Mouse (Mus musculus): ENCODE results near the gene Rnf224.
A peak's percentile ranks its signal among the peaks of the same experiment; 100 is the strongest.

Gene Rnf224

DNA sequence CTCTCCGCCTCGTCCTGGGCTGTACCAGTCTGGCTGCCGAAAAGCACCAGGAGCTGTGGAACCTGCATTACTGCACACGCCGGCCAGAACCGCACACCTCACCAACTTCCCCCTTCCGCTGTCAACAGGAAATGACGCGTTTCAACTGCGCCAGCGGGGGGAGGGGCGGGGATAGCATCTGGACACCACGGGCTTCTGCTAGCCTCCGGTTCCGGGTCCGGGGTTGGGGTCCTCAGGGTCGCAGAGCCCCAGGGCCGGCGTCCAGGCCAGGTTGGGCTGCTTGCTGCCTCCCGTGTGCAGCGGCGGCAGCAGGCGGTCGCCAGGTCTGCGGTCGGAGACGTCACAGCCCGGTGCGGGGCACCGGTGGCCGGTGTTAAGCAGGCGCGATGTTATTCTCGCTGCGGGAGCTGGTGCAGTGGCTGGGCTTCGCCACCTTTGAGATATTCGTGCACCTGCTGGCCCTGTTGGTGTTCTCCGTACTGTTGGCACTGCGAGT, 18.7 kb upstream of the Rnf224 start, which contains the start of gene Tmem203:
TSS of gene Tmem203 (plus strand) at position 156 of the 496 bp plus-strand sequence.
- DNase-seq = peak; percentile 91 to 95

DNA sequence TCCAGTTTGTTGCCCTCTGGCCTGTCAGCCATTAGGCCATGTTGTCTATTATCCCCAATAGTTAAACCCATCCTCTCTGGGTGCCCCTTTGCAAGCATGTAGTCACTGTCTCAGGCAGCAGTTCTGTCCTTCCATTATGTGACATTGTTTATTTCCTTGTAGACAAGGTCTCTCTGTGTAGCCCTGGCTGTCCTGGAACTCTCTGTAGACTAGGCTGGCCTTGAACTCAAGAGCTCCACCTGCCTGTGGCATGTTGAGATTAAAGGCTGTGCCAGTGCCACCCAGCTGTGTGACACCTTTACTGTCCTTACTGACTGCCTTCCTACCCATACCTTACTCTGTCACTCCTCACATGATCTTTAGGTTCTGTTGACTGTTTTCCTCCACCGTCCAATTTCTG, 15.7 kb upstream of the Rnf224 start:
- peak; percentile 48 to 74 for DNase-seq

DNA sequence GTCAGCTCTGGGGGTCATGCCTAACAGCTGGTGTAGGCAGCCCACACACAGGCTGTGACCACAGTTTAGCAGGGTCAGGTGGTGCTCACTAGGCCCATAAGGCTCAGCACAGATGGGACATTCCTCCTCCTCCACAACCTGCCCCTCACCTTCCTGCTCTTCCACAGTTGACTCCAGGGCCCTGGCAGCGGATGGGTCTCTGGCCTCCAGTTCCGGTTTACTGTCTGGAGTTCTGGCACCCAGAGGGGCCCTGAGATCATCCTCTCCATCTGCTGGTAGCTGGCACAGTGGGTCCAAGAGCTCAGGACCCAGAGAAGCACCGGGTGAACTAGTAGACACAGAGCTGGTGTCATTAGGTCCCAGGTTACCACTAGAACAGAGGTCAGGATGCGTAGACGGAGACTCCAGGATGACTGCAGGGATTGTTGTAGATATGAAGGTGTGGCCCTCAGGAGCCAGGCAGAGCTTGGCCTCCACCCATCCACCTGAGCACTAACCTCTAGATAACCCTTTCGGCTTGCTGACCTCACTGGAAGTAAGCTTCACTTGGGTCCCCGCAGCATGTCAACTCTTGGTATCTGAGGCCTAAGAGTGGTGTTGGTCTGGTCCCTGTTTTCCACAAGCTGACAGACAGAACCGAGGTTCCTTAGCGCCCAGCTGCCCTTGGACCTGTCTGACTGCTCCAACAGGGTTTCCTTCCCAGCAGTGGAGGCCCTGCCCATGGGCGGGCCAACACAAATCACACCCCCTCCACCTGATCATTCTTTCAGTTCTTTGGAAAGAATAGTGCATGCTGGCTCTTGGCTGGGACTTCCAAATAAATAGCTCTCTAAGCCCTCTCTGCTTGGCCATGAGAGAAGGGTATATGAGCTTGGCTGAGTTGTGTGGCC, 9.8 kb upstream of the Rnf224 start, which contains the start of gene AL732309.1:
TSS of gene AL732309.1 (minus strand) at position 681 of the 890 bp plus-strand sequence.
- DNase-seq = peak; percentile 56 to 65

DNA sequence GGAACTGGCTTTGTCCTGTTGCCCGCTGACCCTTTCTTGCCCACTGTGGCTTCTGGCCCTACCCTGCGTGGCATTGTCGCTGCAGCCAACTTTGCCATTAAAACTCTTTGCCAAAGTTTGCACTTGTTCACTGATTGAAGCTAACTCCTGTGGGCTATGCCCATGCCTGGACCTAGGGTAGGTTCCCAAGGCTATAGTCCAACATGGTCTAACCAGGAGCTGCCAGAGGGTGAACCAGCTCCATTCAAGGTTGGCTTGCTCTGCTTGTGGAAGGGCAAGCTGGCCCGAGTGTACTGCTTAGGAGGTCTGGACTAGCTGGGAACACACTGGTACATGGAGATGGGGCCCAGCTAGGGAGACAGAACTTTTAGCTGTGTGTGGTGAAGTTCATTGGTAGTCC, 7.6 kb upstream of the Rnf224 start:
- DNase-seq = peak; percentile 44 to 48

DNA sequence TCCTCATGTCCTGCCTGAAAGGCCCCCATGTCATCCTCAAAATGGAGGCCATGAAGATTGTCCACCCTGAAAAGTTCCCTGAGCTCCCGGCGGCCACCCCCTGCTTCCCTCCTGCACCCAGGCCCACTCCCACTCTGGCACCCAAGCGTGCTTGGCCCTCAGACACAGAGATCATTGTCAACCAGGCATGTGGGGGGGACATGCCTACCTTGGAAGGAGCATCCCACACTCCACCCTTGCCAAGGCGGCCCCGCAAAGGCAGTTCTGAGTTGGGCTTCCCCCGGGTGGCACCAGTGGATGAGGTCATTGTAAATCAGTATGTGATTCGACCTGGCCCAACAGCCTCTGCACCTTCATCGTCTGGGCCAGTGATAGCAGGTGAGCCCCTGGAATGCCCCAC, 6.8 kb upstream of the Rnf224 start:
- no peak for DNase-seq

DNA sequence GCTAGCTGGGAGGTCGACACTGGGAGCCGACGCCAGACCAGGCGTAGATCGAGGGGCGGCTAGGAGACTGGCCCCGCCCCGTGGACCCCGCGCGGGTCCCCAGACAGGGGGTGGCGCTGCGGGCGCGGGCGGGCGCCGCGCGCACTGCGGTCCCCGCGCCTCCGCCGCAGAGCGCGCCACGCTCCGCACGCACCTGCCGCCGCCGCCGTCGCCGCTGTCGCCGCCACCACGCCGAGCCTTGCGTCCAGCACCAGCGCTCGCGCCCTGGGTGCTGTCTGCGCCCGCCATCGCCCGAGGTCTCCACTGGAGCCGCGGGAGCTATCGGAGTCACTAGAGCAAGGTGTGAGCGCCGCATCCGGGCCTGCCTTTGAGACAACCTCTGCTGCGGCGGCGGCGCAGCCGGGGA, 5.5 kb upstream of the Rnf224 start, which contains the start of the genes Rnf208 and Cysrt1:
TSS of gene Rnf208 (plus strand) at position 155 of the 406 bp plus-strand sequence.
TSS of gene Cysrt1 (minus strand) at position 352 of the 406 bp plus-strand sequence.
- DNase-seq = peak in 1 of 2 experiments; percentile 50

DNA sequence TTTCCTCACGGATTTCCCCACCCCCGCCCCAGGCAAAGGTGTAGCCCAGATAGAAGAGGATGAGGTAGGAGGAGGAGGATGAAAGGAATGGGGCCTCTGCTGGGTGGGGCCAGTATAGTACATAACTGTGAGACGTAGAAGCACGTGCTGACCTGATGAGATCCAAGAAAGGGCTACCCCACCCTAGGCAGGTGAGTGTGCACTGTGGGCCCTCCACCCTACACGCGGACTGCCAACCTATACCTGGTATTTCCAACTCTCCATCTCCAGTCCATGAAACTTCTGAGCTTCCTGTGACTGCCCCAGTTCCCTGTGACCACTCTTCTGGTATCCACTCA, 4.8 kb upstream of the Rnf224 start:
- DNase-seq = no peak

DNA sequence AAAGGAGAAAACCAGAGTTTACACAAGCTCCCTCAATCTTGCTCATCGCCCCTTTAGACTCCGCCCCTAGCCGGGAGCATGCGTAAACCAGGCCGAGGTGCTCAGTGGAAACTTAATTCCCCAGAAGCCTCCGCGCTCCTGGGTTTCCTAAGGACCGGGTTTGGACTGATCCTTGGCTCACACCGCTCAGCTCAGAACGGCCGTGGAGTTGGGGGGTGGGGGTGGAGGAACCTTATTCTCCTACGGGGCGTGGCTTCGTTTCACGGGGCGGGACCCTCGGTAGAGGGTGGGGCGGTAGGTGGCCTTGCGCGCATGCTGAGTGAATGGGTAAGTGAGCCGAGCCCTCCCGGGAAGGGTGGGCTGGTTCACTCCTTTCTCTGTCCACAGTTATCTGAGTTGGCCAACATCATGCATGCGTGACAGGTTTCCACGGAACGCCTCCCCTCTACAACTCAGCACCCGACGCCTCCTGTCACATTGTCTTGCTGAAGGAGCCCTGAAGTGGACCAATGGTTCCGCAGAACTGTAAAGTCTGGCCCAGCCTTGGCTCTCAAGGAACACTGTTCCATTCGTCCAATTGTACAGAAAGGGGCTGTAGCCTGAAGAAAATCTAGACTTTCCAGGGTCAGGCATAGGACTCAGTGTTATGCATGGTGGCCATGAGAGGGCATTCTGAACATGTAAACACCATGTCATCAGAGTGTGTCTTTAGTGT, 4.3 kb upstream of the Rnf224 start:
- peak; percentile 91 for DNase-seq

DNA sequence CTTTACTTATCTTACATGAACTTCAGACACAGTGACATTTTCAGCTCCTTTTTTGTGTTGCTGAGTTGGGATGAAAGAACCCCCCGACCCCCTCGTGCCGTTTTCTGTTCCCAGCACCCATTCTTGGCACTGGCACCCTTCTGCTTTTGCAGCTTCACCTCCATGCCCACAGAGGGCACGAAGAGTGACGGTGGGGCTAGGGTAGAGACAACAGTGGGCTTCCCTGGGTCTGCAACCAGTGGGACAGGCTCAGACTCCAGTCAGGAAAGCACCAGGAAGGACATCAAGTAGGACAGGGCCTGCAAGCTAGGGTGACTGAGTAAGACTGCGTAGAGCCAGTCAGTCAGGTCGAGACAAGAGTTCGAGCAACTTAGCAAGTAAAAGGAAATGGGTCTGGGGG, 3.7 kb upstream of the Rnf224 start:
- no peak for DNase-seq

DNA sequence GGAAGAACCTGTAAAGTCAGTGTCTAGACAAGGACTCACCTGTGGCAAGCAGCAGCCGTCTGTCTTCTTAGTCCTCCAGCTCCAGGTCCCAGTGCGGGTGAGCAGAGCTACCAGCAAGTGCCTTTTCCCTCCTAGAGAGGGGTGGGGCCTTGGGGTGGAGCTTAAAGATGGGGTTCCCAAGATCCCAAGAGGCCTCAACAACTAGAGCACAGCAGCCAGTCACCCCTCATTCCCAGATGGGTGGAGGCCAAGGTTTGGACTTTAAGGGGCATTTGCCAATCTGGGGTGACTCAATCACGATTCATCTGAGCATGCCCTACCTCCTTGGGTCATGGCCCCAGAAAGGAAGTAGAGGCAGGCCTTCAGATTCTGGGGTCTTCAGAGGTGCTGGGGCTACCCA, 3.2 kb upstream of the Rnf224 start:
- DNase-seq = no peak

DNA sequence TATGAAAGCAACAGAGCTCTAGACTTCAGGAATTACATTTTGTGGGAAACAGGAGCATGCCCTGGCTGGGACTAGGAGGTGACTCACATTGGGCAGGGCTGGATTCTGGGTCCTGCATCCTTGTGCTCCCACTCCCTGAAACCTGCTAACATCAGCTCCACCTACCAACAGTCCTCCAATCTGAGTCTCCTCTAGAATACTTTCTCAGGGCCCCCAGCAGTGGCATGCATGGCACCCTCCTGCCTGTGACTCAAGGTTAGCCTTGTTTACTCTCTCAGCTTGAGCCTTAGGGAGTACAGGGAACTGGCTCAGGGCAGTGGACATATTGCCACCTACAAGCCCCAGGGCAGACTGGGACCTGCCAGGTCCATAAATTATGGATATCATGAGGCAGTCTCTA, 1.5 kb upstream of the Rnf224 start:
- no peak for DNase-seq

DNA sequence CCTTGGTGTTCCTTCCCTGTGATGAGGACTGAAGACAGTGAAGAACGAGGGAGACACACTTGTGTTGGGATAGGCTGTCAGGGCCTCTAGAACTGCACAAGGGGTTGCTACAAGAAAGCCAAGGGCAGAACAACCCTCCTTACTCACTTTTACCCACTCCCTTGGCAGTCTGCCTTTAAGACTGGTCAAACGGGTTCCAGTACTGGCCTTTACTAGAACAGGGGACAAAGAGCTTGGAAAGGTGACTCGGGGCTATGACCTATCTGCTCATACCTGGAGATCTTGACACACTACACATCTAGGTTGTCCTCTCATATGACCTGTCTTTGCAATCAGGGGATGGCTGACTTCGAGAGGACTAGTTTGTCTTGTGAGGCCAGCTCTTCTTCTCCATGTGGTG, 935 bp upstream of the Rnf224 start:
- DNase-seq = peak; percentile 71 to 78

DNA sequence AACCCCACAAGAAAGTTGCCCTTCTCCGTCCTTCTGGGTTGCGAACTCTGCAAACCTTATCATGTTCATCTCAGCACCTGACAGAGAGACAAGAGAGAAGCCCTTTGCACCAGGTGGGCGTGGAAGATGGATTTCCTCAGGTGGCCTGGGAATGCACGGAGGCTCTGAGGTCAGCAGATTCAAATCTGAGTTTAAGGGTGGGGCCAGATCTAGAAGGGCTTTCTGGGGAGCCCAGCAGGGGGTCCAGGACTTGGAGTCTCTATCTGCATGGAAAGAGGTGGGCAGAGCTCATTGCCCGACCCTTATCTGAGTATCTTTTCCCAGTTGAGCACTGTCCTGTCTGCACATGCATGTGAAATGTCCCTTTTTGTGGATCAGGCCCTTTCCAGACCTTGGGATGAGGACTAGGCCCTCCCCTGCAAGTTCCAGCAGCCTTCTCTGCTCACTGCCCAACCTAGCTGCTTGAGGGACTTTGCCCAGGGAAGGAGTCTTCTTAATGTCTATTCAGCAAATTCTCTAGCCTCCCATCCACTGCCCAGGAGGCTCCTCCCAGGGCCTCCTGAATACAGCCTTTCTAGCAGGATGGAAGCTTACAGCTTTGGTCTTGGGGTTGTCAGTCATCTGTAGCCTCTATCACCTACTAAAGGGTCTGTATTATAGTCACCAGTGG, 1.9 kb downstream of the Rnf224 start:
- peak; percentile 61 to 82 for DNase-seq

DNA sequence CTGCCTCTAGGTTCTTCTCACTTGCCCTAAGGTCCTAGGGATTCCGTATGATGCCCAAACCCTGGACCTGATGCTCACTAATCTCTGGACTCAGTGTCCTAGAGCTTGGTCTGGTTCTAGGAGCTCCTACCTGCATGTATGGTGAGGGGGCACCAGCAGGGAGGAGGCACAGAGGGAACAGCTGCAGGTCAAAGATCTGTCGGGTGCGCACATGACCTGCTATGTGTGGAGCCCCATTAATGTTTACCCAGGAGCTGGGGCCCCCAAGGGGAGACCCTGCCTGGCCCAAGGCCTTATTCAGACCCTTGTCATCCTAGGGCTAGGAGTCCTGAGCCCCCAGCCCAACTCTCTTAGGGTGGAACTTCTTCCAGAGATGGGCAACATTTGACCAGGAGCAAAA, 2.5 kb downstream of the Rnf224 start, which contains the start of gene Slc34a3:
TSS of gene Slc34a3 (minus strand) at position 315 of the 400 bp plus-strand sequence.
- peak; percentile 64 to 66 for DNase-seq

DNA sequence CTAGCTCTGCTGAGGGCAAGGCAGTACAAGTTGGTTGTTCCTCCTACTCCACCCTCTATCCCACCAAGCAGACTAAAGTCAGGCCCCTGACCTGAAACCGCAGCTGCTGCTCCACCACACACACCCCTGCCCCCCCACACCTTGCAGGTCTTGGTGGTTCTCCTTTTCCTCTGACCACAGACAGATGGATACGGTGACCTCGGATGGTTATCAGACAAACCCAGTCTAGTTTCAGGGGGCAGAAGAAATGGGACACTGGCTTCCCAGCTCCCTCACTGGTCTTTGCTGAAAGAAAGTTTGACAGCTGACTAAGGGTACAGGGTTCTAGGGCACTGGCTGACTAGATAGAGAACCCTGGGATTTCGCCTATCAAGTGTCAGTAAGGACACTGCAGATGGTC, 3.2 kb downstream of the Rnf224 start:
- DNase-seq = no peak

DNA sequence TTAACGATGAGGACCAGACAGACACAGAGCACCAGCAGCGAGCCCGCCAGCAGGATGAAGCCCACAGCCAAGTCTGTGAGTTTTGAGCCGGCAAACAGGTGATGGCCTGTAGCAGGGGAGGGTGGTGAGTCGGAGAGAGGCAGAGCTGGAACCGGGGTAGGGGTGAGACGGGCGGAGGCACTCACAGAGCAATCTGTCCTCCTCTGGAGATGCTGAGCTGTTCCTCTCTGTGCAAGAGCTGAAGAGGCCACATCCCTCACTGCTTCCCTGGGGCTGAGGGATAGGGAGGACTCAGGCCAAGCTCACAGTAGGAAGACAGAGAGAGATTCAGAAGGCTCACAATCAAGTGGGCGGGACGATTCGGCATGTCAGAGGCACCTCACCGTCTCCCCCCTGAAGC, 5.5 kb downstream of the Rnf224 start:
- no peak for DNase-seq

DNA sequence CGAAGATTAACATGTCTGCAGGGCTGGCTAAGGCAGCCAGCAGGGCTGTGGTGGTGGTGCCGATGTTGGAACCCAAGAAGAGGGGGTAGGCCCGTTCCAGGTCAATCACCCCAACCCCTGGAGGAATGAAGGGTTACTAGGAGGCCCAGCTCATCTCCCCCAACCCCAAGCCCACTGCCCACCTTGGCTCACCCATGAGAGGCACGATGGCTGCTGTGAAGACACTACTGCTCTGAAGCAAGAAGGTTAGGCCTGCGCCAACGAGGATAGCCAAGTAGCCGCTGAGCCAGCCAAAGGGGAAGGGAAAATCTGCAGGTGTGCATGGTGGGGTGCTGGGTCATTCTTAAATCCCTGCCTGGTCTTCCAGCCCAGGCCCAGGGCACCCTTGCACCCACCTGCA, 6.0 kb downstream of the Rnf224 start:
- DNase-seq = no peak

DNA sequence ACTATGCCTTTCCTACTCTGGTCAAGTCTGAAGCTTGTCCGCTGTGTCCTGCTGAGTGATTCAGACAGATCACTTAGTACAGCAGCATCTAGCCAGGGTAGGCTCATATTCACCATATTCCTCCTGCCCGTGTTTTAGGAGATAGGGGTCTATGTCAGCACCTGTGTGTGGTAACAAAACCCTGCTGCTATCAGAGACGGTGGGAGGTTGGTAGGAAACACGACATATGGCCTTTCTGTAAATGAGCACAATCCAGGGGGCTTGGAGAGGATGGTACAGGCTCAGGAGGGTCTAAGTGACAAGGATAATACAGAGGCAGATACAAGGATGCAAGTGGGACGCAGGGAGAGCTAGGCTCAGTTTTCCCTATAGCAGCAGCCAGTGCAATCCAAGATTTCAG, 7.0 kb downstream of the Rnf224 start:
- no peak for DNase-seq

DNA sequence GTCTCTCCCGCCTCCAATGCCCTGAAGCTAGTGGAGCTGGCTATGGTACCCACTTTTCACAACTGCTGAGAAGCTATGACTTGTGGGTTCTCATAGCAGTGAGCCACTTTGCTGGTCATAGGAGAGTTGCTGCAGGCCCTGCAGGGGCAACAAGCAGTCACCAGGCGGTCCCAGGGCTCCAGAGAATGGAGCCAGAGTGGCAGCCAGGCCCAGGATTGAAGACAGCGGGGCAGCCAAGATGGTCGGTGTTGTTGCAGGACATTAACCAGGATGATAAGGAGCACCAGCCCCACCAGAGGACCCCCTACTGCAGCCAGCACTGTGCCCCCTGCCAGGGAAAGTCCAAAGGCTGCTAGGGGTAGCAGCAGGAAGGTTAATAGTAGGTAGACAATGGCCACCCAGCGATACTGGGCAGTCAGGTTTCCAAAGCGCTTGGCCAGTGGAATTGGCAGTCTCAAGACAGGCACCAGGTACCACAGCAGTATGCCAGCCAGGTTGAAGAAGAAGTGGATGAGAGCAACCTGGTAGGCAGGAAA, 7.5 kb downstream of the Rnf224 start:
- no peak for DNase-seq

DNA sequence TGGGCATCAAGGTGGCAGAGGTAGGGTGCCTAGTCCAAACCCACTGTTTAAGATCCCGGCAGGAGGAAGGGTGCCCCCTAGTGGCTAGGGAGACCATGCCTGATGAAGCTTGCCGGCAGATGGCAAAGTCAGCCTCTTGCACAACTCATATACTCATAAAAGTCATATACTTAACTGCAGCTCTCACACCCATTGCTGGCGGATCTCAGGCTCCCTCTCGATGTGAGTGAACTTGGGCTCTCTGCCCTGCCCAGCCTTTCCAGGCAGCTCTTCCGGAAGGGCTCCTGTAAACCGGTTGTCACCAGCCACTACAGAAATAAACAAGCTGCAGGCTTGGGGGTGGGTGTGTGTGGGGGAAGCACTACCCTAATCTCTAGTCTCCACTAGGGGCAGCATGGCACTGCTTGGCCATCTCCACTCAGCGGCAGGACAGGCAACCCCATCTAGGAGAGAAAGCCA, 8.1 kb downstream of the Rnf224 start:
- peak; percentile 94 to 95 for DNase-seq

DNA sequence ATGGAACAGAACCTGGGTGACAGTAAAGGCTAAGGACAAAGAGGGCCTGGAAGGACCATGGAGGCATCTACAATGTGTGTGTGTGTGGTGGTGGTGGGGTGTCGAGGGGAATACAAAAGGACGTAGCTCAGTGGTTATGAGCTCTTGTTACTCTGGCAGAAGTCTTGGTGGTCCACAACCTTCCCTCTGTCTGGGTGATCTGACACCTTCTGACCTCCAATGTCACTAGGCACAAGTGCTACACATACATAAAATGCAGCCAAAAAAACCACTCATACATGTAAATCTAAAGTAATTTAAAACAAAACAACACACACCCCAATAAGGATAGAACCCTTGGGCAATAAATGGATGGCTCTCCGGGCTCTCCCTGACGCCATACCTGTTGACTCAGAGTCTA, 9.2 kb downstream of the Rnf224 start:
- DNase-seq = no peak

DNA sequence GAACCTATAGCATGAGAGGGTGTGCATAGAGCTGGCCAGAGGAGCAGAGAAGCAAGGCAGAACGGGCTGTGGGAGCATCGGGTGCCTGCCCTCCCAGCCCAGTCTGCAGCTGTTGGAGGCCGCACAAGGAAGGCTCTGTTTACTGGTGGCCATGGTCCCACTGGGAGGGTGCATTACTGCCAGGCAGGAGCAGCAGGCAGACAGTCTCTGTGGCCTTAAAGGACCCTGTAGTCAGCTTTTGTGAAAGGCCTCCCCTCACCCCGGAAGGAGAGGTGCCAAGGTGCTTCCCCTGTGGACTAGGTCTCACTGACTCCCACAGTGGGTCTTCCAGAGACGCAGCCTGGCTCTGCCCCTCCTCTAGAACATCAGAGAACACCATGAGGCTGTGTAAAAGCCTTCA, 9.7 kb downstream of the Rnf224 start:
- no peak for DNase-seq

Measured in kidney, postnatal 36 days (tissue).